In genomic region chr14:115092081-115092480, GRCm38 (mm10) we compare ENCODE assay signal across 8 mouse cellular contexts. TPM values are rescaled to one million over a fixed set of nuclear protein-coding genes. Genes with fewer than 3 reads are reported as not detected.
DNase-seq lines count a peak whose midpoint lies in the region; ATAC-seq and TF ChIP-seq lines count a peak whose summit lies in the region.

Gpc5 (plus strand) TSS chr14:115092215.

- H3K4me3 ChIP-seq in embryonic facial prominence, embryonic 12.5 days, result peak within 1 kb of the TSS; percentile 66
- H3K4me3 ChIP-seq in kidney, adult 2 months (ENCODE audit: insufficient read depth, low read depth, low read length), result peak within 1 kb of the TSS; percentile 77
- H3K4me3 ChIP-seq in limb, embryonic 11.5 days (ENCODE audit: low read depth, low read length), result peak within 1 kb of the TSS; percentile 68
- peak within 1 kb of the TSS; percentile 69 for H3K4me3 ChIP-seq in midbrain, embryonic 13.5 days (replicated peaks)
- peak within 1 kb of the TSS; percentile 61 for H3K4me3 ChIP-seq in small intestine, adult 2 months (ENCODE audit: low read depth, low read length)

- H3K9ac ChIP-seq in embryonic facial prominence, embryonic 12.5 days, result peak within 1 kb of the TSS; percentile 49
- peak within 1 kb of the TSS; percentile 60 for H3K9ac ChIP-seq in limb, embryonic 11.5 days (ENCODE audit: low read length)
- H3K9ac ChIP-seq in midbrain, embryonic 13.5 days (replicated peaks), result peak within 1 kb of the TSS; percentile 75

- under 1% methylated on average over 31 of the region's 31 CpGs for WGBS in embryonic facial prominence, embryonic 12.5 days
- under 1% methylated on average over 31 of the region's 31 CpGs for WGBS in kidney, adult 2 months
- under 1% methylated on average over 31 of the region's 31 CpGs for WGBS in limb, embryonic 11.5 days
- under 1% methylated on average over 31 of the region's 31 CpGs for WGBS in midbrain, embryonic 13.5 days
- 1% methylated on average over 31 of the region's 31 CpGs for WGBS in small intestine, adult 2 months

- ATAC-seq in embryonic facial prominence, embryonic 12.5 days (ENCODE audit: insufficient number of reproducible peaks, insufficient read depth, low FRiP score, low TSS enrichment), result peak; percentile 97
- ATAC-seq in limb, embryonic 11.5 days (ENCODE audit: insufficient number of reproducible peaks, low FRiP score, low TSS enrichment, low read depth), result peak; percentile 99
- peak; percentile 100 for ATAC-seq in midbrain, embryonic 13.5 days

- peak; percentile 94 for DNase-seq in adrenal gland, postnatal 25 days
- peak; percentile 85 to 86 for DNase-seq in heart, adult 18-20 months
- peak; percentile 93 for DNase-seq in kidney, adult 2 months
- peak; percentile 94 for DNase-seq in limb, embryonic 11.5 days (ENCODE audit: low spot score)
- DNase-seq in adipocyte (ENCODE audit: low spot score), result no peak

- 0 out of 2 replicates have a peak, but pooled peaks cover 3% of the 10 kb centered on the region for H3K4me1 ChIP-seq in embryonic facial prominence, embryonic 12.5 days
- no peaks in the 10 kb centered on the region for H3K4me1 ChIP-seq in kidney, adult 2 months (ENCODE audit: control insufficient read depth, insufficient read depth, low read length)
- 0 out of 2 replicates have a peak, but pooled peaks cover 3% of the 10 kb centered on the region for H3K4me1 ChIP-seq in limb, embryonic 11.5 days (ENCODE audit: control insufficient read depth, insufficient read depth, low read length)
- peaks cover 9% of the 10 kb centered on the region for H3K4me1 ChIP-seq in midbrain, embryonic 13.5 days (replicated peaks)
- H3K4me1 ChIP-seq in small intestine, adult 2 months (ENCODE audit: control insufficient read depth, insufficient read depth, insufficient read length, low read length), result peaks cover 6% of the 10 kb centered on the region; the same call in 1 of the 2 replicates

- peak within 1 kb of the TSS; percentile 95 for H3K4me2 ChIP-seq in embryonic facial prominence, embryonic 12.5 days (replicated peaks)
- H3K4me2 ChIP-seq in limb, embryonic 11.5 days (ENCODE audit: low read depth, severe bottlenecking), result peak within 1 kb of the TSS; percentile 97
- H3K4me2 ChIP-seq in midbrain, embryonic 13.5 days (replicated peaks), result peak within 1 kb of the TSS; percentile 89

- no peaks in the 10 kb centered on the region for H3K9me3 ChIP-seq in embryonic facial prominence, embryonic 12.5 days
- H3K9me3 ChIP-seq in limb, embryonic 11.5 days (ENCODE audit: control insufficient read depth, low read length), result no peaks in the 10 kb centered on the region
- H3K9me3 ChIP-seq in midbrain, embryonic 13.5 days, result no peaks in the 10 kb centered on the region

- no peak for TF ChIP-seq CTCF in kidney, adult 2 months (conservative IDR thresholded peaks at IDR 0.05; ENCODE audit: insufficient read depth, insufficient read length, low read depth, low read length)
- no peak for TF ChIP-seq CTCF in small intestine, adult 2 months (IDR thresholded peaks at IDR 0.05; ENCODE audit: extremely low read depth, insufficient read length, insufficient replicate concordance, low read depth, low read length)

- no peak within 1 kb of the TSS for H3K27ac ChIP-seq in embryonic facial prominence, embryonic 12.5 days
- H3K27ac ChIP-seq in kidney, adult 2 months (ENCODE audit: insufficient read depth, low read depth, low read length), result no peak within 1 kb of the TSS
- no peak within 1 kb of the TSS for H3K27ac ChIP-seq in limb, embryonic 11.5 days (replicated peaks; ENCODE audit: low read depth, low read length)
- no peak within 1 kb of the TSS; the same call in 1 of the 2 replicates for H3K27ac ChIP-seq in midbrain, embryonic 13.5 days
- no peak within 1 kb of the TSS for H3K27ac ChIP-seq in small intestine, adult 2 months (ENCODE audit: insufficient read depth, low read depth, low read length)

- H3K36me3 ChIP-seq in embryonic facial prominence, embryonic 12.5 days, result no peaks in the 10 kb centered on the region
- H3K36me3 ChIP-seq in kidney, adult 2 months (ENCODE audit: control insufficient read depth, insufficient read depth, low read length), result no peaks in the 10 kb centered on the region
- no peaks in the 10 kb centered on the region for H3K36me3 ChIP-seq in limb, embryonic 11.5 days (ENCODE audit: control insufficient read depth, insufficient read depth, low read length)
- H3K36me3 ChIP-seq in midbrain, embryonic 13.5 days, result no peaks in the 10 kb centered on the region
- no peaks in the 10 kb centered on the region for H3K36me3 ChIP-seq in small intestine, adult 2 months (ENCODE audit: control insufficient read depth, insufficient read depth, low read length)

- H3K27me3 ChIP-seq in embryonic facial prominence, embryonic 12.5 days, result peaks cover 27% of the 10 kb centered on the region
- H3K27me3 ChIP-seq in kidney, adult 2 months (replicated peaks; ENCODE audit: control insufficient read depth, insufficient read depth, low read length), result peaks cover 2% of the 10 kb centered on the region; the same call in 1 of the 2 replicates
- 0 out of 2 replicates have a peak, but pooled peaks cover 5% of the 10 kb centered on the region for H3K27me3 ChIP-seq in limb, embryonic 11.5 days (ENCODE audit: control insufficient read depth, insufficient read depth, low read length)
- H3K27me3 ChIP-seq in midbrain, embryonic 13.5 days, result peaks cover 42% of the 10 kb centered on the region
- H3K27me3 ChIP-seq in small intestine, adult 2 months (ENCODE audit: control insufficient read depth, insufficient read depth, low read length), result peaks cover 28% of the 10 kb centered on the region

- no peak for TF ChIP-seq POLR2A in kidney, adult 2 months (IDR thresholded peaks at IDR 0.05; ENCODE audit: low read depth, low read length)
- TF ChIP-seq POLR2A in small intestine, adult 2 months (IDR thresholded peaks at IDR 0.05; ENCODE audit: low read depth, low read length), result no peak

RNA-seq across cellular contexts. Expression of gene Gpc5, which starts in this region (rescaled TPM):
- total RNA-seq in adrenal gland, postnatal 25 days (2021), result 4.8 and 5.1 TPM in 2 replicates
- polyA plus RNA-seq in embryonic facial prominence, embryonic 12.5 days (2016; fragmentation: Nextera tagmentation; extraction: Ambion mirVana), result 0.98 and 1.4 TPM in 2 replicates
- not detected for total RNA-seq in heart, adult 18-20 months (2021)
- 0.69 and 1.0 TPM in 2 replicates for polyA plus RNA-seq in kidney, adult 2 months (2012; rRNA removed)
- 1.8 and 2.5 TPM in 2 replicates for polyA plus RNA-seq in limb, embryonic 11.5 days (2014; fragmentation: Nextera tagmentation; extraction: Ambion mirVana)
- polyA plus RNA-seq in midbrain, embryonic 13.5 days (2015; fragmentation: Nextera tagmentation; extraction: Ambion mirVana), result 2.1 and 2.6 TPM in 2 replicates
- polyA plus RNA-seq in small intestine, adult 2 months (2012; rRNA removed), result not detected in 2 replicates

Comparison
In these comparisons a context has a peak if more than half of its experiments do, and no peak if none do; other contexts are left out.
1. Peak in DNase-seq in heart, adult 18-20 months; RNA of the gene not detected or under 1 TPM.